Mouse (Mus musculus): ENCODE data around the gene Arhgdib.

DNA sequence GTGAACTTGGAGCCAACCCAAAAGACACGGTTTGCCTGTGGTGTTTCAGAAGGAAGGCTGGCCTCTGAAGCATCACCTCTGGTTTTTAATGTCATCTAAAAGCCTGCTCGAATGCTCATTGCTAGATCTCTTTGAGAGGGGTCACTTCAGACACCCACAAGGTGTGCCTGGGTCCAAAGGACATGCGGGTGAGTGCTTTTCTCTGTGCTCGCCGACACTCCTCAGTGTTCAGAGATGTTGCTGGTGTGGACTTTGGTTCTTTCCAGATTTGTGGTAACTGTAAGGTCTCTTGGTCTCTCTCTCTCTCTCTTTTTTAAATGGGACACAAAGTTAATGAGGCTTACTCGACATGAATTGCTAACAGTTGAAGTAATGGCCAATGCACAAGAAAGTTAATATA lies 40.9 kb upstream of the Arhgdib start:
- TF ChIP-seq POLR2A (IDR thresholded peaks at IDR 0.05; ENCODE audit: borderline replicate concordance, insufficient read depth, low read length) (no peak), CTCF (IDR thresholded peaks at IDR 0.05; ENCODE audit: borderline replicate concordance, insufficient read depth, low read depth, low read length) (no peak)
